Mouse (Mus musculus) urinary bladder, postnatal 4 days (tissue): ENCODE measurements around the gene Gm20388.

Source experiments
- DNase-seq, 2 experiments: peaks; one replicate each; pipeline ENCODE4 v3.0.0; 2021 to 2022; ENCODE audit warnings: low spot score in 2 of 2

Gm20388 gene

DNA sequence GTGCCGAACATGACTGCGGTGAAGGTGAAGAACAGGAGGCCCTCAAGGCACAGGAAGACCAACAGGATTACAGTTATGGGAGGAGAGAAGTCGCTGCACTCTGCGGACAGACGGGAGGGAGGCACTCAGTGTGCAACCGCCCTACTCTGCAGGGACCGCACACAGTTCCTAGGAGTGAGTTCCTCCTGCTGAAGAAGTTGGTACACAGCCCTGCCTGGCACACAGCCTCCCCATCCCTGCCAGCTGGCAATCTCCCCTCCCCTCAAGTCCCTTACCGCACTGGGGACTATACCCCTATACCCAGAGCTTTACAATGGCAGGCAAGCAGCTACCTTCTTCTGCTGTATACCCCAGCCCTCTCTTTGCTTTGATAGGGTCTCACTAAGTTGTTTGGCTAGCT, 172.6 kb downstream of the Gm20388 start:
- no peak for DNase-seq

DNA sequence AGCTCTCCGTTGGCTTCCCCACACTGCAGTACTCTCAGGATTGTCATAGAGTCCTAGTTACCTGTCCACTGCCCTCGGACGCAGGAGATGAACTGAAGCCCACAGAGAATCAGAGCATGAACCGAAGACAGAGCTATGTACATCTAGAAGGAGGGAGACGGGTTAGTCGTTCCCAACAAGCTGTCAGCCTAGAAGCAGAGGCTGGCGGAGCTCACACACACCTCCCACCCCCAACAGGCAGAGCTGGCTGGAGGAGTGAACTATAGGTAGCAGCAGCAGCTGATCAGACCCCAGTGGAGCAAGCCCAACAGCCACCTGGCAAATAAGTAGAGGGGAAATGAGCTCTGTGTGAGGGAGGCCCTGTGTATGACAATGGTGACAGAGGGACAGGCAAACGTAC, 174.1 kb downstream of the Gm20388 start:
- DNase-seq: no peak

DNA sequence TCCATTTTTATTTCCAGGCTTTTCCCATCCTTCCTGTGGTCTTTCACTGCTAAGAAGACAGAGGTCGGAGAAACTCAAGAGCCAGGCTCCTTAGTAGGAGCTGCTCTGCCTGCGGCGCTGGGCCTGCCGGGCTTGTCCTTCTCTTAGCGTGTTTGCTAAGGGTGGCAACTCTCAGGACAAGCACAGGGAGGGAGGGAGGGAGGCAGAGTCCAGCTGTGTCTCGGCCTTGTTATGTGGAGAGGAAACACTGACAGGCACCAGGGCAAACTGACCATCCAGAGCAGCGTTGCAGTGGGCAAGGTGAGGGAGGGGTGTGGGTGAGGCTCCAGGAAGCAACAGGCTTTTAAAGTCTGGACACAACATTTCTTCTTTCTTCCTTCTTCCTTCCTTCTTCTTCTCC, 178.9 kb downstream of the Gm20388 start:
- no peak for DNase-seq

DNA sequence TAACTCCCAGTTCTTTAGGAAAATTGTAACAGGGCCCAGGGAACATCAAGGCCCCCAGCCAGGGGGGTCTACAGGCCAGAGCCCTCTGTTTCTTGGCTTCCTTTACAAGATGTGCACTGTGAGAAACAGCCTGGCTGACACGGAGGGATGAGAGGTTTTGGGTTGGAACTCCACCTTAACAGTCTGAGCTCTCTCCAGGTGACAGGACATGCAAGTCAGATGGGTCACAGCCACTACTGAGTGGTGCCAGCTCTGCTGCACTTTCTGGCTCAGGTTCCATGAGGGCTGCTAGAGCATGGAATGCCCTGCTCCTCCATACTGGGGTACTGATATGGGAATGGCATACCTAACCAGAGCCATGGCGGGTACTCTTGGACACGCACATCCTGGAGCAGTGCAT, 180.4 kb downstream of the Gm20388 start:
- no peak for DNase-seq

DNA sequence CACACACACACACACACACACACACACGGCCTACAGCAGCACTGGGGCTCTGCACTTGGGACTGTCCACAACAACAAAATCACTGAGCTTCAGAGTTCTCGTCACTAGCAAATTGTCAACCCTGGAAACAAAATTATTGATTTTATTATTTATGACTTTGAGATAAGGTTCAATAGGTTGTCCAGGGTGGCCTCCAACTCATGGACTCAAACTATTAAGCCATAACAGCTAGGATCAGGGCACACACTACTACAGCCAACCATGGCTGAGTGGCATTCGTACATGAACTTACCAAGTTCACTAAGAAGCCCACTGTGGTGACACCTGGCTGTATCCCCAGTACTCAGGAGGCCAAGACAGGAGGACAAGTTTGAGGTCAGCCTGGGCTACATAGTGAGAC, 182.5 kb downstream of the Gm20388 start:
- DNase-seq: no peak

DNA sequence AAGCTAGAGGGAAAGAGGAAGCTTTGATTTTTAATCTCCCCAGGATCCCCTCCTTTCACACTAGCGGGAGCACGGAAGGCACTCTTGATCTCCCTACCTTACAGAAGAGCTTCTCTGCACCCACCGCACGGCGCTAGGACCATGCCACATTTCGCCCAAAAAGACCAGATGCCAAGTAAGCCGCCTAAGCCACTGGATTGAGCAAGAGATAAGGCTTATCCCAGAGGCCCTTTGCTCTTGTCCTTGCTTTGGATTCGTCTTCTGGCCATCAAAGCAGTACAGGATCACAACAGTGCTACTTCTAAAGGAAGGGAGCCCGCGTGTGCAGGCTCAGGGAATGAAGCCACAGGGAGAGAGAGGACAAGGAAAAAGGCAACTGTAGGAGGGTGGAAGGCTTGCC, 184.2 kb downstream of the Gm20388 start:
- DNase-seq: no peak

DNA sequence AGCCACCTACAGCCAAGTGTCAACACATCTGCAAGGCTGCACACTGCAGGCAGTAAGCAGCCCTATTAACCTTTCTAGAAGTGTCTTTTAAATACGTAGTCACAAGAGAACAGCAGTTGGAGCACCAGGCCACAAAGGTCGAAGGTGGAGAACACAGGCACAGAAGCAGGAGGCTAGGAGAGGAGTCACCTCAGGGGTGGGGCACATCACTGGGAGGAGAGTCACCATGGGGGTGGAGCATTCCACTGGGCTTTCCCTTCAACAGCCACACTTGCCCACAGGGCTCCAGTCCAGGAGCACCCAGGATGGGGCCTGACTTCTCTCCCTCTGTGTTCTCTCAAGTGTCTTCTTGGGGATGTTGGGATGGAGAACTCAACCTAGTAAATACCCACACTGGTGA, 185.8 kb downstream of the Gm20388 start:
- no peak for DNase-seq

DNA sequence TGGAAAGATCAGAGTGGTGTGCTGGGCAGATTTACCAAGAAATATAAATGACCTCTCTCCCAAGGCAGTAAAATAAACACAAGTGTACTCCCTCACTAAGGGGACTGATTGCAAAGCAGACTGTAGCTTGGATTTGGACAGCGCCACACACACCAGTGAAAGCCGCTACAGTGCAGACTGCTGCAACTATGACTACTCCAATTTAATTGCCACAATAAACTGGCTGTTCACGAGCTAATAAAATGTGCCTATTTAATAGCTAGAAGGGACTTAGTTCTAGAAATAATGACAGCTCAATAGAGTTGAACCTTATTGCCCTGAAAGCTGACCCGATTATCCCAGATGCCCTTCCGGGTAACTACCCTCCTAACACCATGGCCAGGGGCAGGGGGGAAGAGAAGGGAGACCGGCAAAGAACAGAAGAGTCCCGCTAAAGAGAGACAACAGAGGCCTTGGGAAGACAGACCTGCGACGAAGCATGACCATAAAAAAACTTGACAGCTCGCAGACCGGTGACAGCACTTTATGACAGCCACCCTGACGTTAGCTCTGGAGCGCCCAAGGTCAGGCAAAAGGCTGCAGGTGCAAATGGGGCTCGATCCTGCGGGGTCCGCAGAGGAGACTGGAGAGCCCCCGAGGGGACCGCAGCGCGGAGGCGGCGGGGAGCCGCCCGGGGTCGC, 189.9 kb downstream of the Gm20388 start:
- no peak for DNase-seq

DNA sequence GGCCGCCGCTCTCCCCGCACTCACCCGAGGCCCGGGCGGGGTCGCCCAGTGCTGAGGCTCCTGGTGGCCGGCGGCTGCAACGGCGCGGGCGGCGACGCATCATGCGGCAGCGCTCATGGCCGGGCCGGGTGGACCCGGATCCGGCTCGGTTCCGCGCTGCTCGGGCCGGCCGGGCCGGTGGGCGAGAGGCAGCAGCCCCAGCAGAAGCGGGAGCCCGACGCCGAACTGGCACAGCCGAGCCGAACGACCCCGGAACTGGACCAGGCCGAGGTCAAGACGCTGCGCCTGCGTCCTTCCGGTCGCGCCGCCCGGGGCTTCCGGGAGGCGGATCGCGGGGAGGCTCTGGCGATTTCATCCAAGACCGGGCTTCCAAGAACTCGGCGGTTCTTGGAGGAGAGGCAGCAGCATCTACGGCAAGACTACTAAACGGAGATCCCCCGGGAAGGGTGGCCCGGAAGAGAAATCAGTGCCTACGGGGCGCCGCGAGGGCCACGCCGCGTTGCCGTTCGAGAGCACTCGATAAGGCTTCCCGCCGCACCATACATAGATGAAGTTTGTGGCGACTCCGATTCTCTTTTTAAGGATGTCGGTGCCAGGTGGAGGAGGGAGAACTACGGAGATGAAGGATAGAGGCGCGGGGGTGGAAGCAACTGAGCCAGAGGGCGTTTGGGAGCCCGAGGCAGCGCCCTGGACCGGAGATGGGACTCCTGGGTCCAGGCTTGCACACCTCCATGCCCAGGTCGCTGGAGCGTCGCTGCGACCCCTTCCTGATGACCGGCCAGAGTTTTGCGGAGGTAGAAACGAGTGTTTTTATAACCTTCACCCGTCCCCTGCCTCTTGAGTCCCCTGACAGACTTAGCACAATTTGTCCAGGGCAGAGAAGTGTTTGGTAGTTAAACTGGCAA, 190.7 kb downstream of the Gm20388 start, which contains the start of gene Zdhhc7:
Zdhhc7 (minus strand) TSS at position 415 of the 905 bp plus-strand sequence.
- peak; percentile 79 to 82 for DNase-seq

DNA sequence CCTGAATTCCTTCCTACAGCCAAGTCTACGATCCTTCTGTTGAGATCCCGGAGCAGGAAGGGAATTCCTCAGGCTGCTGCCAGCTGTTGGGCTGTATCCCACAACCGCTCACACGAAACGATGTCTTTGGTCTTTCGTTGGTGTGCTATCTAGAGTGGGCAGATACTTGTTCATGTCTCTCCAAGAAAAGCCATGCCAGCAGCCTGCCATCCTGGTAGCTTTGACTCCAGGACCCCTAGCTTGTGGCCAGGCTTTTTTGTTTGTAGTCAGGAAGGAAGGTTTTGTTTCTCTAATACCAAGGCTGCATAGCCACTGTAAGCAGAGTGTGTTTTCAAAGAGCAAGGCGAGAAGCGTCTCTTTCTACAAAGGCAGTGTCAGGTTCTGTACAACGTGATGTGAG, 193.3 kb downstream of the Gm20388 start:
- no peak for DNase-seq

DNA sequence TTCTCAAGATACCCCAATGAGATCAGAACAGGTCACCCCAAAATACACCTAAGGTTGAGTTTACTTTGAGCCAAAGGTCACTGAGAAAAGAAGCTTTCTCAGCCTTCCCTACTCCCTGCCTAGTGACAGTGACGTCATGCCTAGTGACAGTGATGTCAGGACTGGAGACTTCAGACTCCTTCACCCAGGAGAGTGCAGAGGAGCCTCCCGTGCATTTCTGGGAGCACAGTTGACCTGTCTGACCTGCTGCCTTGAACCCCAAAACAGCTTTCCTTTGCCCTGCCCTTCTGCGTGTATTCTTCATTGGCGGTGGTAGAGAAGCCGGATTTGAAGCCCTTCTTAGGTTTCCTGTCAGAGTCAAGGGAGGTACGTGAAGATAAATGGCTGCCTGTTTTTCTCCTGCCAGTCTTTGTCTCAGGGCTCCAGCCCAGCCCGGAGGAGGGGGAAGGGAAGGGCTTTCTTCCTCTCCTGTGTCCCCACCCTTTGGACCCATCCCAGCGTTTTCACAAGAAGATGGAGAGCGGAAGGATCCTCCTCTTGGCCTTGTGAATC, 194.2 kb downstream of the Gm20388 start:
- DNase-seq: peak; percentile 57 to 73

DNA sequence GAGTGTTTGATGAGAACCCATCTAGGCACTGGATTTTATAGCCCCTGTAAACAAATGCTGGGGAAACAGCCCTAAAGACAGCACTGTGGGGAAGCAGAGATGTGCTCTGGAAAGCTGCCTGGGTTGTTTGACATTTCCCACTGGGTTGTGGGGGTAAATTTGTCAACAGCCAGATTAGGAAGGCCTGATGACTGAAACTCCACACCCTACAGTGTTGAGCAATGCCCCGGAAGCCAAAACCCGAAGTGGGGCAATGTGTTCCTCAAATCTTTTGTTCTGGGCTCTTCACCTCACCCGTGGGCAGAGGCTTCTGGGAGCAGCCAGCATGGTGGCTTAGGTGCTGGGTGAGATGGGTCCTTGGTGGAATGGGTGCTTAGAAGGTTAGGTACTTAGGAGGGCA, 198.5 kb downstream of the Gm20388 start:
- no peak for DNase-seq

DNA sequence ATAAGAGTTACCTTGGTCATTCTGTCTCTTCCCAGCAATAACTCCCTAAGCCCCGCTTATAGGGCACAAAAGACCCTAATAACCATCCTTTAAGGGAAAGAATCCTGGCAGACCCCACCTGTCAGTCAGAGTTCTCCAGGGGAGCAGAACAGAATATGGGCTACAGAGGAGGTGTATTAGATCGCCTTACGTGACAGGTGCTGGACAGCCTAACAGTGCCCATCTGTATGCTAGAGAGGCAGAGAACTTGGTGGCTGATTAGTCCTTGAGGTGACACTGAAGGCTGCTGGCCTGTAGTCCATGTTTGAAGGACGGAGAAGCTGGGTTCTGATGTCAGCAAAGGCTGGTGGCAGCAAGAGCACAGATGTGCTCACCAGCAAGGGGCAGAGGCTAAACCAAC, 200.3 kb downstream of the Gm20388 start:
- DNase-seq: no peak

DNA sequence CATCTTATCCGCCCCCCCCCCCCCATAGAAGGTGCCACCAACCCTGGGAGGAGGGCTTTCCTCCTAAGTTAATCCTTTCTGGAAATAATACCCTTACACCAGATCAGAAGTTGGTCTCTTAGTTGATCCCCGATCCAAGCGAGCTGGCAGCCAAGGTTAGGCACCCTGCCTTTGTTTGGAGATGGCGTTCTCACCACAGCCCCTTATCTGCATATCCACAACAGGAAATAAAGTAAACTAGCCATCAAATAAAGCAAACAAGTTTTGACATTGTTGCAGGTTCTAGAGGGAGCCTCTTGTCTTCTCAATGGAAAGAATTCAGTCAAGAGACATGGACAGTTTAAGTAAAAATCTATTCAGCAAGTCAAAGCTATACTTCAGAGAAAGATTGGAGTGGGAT, 200.7 kb downstream of the Gm20388 start:
- no peak for DNase-seq

DNA sequence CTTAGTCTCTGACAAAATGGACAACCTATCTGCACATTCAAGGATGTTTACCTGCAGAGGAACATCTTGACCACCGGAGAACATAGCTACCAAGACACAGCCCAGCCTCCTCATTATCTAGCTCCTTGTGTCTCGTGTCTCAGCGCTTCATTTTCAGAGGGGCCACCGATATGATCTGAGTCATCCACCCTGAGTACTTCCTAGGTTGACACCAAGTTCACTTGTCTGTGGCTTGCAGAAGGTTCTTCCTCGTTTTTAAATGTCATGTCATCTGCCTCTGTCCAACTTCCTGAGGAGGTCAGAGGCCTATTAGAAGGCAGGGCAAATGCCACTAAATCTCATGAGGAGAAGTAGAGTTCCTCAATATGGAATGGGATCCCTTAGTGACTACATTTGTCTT, 201.9 kb downstream of the Gm20388 start:
- no peak for DNase-seq

DNA sequence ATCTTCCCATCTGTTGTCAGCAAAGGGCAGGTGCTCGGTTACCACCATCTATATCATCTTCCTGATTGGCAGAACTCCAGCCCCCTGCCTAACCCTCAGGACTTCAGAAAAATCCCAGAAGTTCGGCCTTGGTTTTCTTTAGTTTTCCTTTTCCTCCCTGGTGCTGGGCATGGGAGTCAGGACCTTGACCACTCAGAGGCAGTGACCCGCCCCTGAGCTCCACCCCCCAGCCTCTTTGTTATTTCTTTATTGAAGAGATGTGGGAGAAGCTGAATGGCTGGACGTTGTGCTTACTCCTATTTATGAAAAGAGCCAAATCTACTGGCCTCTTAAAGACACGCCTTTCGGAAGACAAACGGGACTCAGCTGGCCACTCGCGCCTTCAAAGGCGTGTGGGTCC, 202.7 kb downstream of the Gm20388 start:
- no peak for DNase-seq

DNA sequence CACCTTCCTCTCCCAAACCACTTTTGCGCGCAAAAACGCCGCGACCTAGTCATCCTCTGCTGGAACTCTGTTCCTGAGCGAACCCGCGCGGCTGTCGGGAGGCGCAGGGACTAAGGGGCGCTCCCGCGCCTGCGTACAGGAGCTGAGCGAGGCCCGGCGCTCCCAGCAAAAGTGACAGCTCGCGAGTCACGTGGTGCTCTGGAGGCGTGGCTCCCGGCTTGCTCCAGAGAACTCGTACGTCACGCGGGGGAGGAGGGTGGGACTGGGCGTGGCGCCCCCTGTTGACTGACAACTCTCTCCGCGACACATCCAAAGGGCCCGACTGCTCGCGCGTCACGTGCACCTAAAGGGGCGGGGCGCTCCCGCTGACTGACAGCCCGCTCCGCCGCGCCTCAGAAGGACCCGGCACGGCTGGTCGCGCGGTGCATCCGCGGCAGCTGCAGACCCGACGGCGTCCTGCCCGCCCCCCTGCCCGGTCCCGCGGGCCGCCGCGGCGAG, 203.2 kb downstream of the Gm20388 start, which contains the start of gene 6430548M08Rik:
6430548M08Rik (plus strand) TSS at position 395 of the 498 bp plus-strand sequence.
- peak; percentile 100 for DNase-seq

DNA sequence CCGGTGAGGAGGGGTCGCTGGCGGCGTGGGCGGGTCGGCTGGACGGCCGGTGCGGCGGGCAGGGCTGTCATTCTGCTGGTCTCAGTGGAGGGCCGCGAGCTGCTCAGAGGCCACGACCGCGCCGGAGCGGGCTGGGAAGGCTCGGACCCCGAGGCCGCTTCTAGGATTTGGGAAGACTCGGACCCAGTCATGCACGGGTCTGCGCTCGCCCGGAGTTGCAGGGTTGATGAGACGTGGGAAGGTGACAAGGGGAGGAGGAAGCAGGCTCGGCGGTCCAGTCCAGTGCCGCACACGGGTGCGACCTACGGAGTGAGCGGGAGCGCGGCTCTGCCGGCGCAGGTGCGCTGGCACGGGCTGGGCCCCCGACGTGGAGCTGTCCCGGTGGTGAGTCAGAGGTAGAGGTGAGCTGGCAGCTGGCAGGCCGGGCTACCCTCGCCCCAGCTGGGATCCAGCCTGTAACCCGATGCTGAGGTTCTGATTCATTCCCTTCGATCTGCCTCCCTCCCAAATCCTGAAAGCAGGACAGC, 203.7 kb downstream of the Gm20388 start:
- peak; percentile 35 to 65 for DNase-seq

DNA sequence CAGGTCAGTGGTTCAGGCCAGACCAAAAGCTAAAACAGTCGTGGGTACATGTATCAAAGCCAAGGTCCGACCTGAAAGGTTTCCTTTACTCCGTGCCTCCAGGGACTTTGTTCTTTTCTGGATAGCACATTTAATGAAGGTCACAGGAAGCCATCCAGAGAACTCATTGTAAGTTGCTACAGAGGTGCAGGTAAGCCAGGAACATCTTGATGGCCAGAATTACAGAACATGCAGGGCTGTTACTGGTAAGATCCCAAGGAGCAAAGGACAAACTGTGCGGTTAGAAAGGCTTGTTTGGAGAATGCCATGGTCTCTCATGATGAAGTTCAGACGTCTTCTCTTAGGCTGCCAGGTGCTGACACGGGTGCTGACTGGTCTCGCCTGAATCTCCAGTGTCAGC, 206.0 kb downstream of the Gm20388 start:
- no peak for DNase-seq

DNA sequence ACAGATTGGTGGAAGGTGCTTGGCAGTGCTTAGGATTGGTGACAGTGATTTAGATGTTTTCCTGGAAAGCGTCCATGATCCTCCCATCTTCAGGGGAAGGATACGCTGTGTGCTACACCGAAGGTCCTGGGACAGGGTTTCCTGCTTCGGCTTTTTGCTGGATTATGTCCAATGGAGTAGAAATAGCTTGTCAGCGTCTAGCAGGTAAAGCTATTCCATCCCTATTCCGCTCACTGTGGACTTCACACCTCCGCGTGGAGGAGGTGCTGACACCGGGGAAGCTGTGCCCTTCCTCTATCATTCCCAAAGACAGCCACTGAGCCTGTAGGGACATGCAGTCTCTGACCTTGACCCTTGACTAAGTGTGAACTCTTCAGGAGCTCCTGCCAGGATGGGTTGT, 207.5 kb downstream of the Gm20388 start:
- no peak for DNase-seq

DNA sequence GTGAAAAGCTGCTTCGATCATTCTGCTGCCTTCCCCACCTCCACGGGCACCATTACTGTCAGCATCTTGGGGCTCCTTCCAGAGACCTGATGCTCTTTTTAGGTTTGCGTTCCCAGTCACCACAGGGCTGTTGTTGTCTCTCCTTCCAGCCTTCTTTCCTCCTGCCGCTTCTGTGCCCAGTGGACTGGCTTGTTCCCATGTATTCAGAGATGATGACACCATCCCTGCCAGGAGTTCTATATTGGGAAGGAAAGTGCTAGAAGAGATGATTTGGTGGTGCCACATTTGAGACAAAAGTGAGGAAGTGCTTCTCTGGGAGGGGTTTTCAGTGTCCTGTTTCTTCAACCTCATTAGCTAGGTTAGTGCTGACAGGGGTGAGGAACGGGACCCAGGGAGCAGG, 208.2 kb downstream of the Gm20388 start:
- no peak for DNase-seq

DNA sequence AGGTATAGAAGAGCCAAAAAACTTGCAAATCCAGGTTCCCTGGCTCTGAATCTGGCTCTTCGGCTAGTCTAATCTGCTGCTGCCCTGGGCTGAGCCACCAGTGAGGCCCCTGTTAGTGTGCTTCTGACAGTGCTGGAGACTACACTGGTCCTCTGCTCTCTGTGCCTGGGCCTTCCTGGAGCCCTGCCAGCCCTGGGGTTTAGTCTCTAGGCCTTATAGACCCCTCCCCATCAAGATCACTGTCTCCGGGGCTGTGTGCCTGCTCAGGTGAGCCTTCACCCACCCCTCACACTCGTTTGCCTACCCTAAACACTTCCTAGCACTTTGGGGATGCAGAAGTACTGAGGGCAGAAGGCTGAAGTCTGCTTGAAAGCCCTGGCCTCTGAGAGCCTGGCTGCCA, 208.8 kb downstream of the Gm20388 start:
- DNase-seq: no peak
